Mouse (Mus musculus) embryonic stem cell, embryonic (primary cell): ENCODE measurements around the gene Fmc1.

Source experiments
- CTCF ChIA-PET, 4 experiments: fragments of 300-600 bp in 2 of 4; fragments of 350-600 bp in 2 of 4; sonication (Branson Sonifier 250); formaldehyde crosslinking; loops; one replicate each; lab custom pipeline; 2022; ENCODE audit warnings: inconsistent platforms in 2 of 4; lab: Charles Lee
- POLR2A ChIA-PET, 4 experiments: fragments of 300-600 bp in 2 of 4; fragments of 350-600 bp in 2 of 4; sonication (Branson Sonifier 250); formaldehyde crosslinking; loops; one replicate each; lab custom pipeline; 2022; ENCODE audit warnings: antibody characterized with exemption in 4 of 4, inconsistent platforms in 1 of 4; lab: Charles Lee

Fmc1 gene

GRCm38 (mm10) chr6:38547707-38548106, 14.4 kb downstream of the Fmc1 start:
- CTCF ChIA-PET: interaction anchor here in 1 of 4 experiments (1.1 kb wide), 1 partner anchor 113 kb away, joined by 3 read pairs; no protein-coding TSS in a partner anchor
- POLR2A ChIA-PET: interaction anchor here in 3 of 4 experiments (0.6 to 9.0 kb wide), 7 partner anchors 8 to 63 kb away, joined by 3 to 188 read pairs (median 5); partner anchors contain the start of gene Fmc1 (in 2 of the 3)

GRCm38 (mm10) chr6:38548595-38548994, 15.3 kb downstream of the Fmc1 start:
- ChIA-PET POLR2A (interaction anchor here in 3 of 4 experiments (0.9 to 12.6 kb wide), 6 partner anchors 12 to 20 kb away, joined by 3 to 219 read pairs (median 128); partner anchors contain the start of gene Fmc1 (in 3 of the 3)), CTCF (interaction anchor here in 1 of 4 experiments (1.1 kb wide), 1 partner anchor 114 kb away, joined by 3 read pairs; no protein-coding TSS in a partner anchor)

GRCm38 (mm10) chr6:38549840-38550239, 16.5 kb downstream of the Fmc1 start:
- CTCF ChIA-PET: interaction anchor here in 3 of 4 experiments (0.6 to 2.3 kb wide), 4 partner anchors 15 to 113 kb away, joined by 3 to 11 read pairs (median 4); no protein-coding TSS in a partner anchor
- POLR2A ChIA-PET: interaction anchor here (0.7 to 12.6 kb wide), 35 partner anchors 8 to 787 kb away, joined by 3 to 219 read pairs (median 8); partner anchors contain the start of genes Fmc1 (in 4 of the 4), Ttc26 (in 3 of the 4) and Klrg2 (in 1 of the 4)

GRCm38 (mm10) chr6:38550250-38551061, 17.2 kb downstream of the Fmc1 start:
- CTCF ChIA-PET: interaction anchor here (0.5 to 2.3 kb wide), 12 partner anchors 15 to 699 kb away, joined by 3 to 11 read pairs (median 4); no protein-coding TSS in a partner anchor

GRCm38 (mm10) chr6:38551062-38551988, 18.0 kb downstream of the Fmc1 start, which contains the start of gene Luc7l2:
Gene Luc7l2, plus strand, starts transcription at chr6:38551334.
- CTCF ChIA-PET: interaction anchor here (0.5 to 2.3 kb wide), 12 partner anchors 16 to 1493 kb away, joined by 3 to 16 read pairs (median 6); no protein-coding TSS in a partner anchor
- POLR2A ChIA-PET: interaction anchor here (0.6 to 12.6 kb wide), 137 partner anchors 8 to 1399 kb away, joined by 3 to 219 read pairs (median 4); partner anchors contain the start of genes Fmc1 (in 4 of the 4), Ttc26 (in 3 of the 4), Ubn2 (in 3 of the 4) and Klrg2 (in 2 of the 4)

More at GRCm38 (mm10) chr6:38550250-38551061, 17.2 kb downstream of the Fmc1 start:
- POLR2A ChIA-PET: interaction anchor here (0.6 to 12.6 kb wide), 122 partner anchors 8 to 1398 kb away, joined by 3 to 219 read pairs (median 4); partner anchors contain the start of genes Fmc1 (in 4 of the 4), Ttc26 (in 3 of the 4), Ubn2 (in 3 of the 4) and Creb3l2 (in 1 of the 4)

- POLR2A ChIA-PET: interaction anchor here in 3 of 4 experiments (0.7 to 12.6 kb wide), 26 partner anchors 8 to 654 kb away, joined by 3 to 219 read pairs (median 8); partner anchors contain the start of genes Fmc1 (in 3 of the 3) and Ttc26 (in 1 of the 3)
- CTCF ChIA-PET: interaction anchor here in 1 of 4 experiments (1.4 kb wide), 1 partner anchor 17 kb away, joined by 7 read pairs; no protein-coding TSS in a partner anchor
These were observed 18.8 kb downstream of the Fmc1 start for GRCm38 (mm10) chr6:38551989-38552635.

GRCm38 (mm10) chr6:38552636-38553000, 19.3 kb downstream of the Fmc1 start:
- ChIA-PET CTCF (no interaction called here), POLR2A (interaction anchor here in 3 of 4 experiments (0.6 to 12.6 kb wide), 15 partner anchors 9 to 885 kb away, joined by 3 to 219 read pairs (median 8); partner anchors contain the start of genes Fmc1 (in 2 of the 3) and Klrg2 (in 1 of the 3))

GRCm38 (mm10) chr6:38576096-38576495, 42.8 kb downstream of the Fmc1 start:
- ChIA-PET CTCF (no interaction called here), POLR2A (interaction anchor here (0.6 to 3.0 kb wide), 10 partner anchors 8 to 63 kb away, joined by 3 to 20 read pairs (median 4); no protein-coding TSS in a partner anchor)

GRCm38 (mm10) chr6:38580112-38580857, 47.0 kb downstream of the Fmc1 start:
- ChIA-PET POLR2A (interaction anchor here in 2 of 4 experiments (1.1 to 1.7 kb wide), 7 partner anchors 11 to 24 kb away, joined by 3 to 5 read pairs (median 4); no protein-coding TSS in a partner anchor), CTCF (no interaction called here)

GRCm38 (mm10) chr6:38581711-38582110, 48.4 kb downstream of the Fmc1 start:
- CTCF ChIA-PET: no interaction called here
- POLR2A ChIA-PET: interaction anchor here in 3 of 4 experiments (0.7 to 2.4 kb wide), 13 partner anchors 9 to 227 kb away, joined by 3 to 11 read pairs (median 4); partner anchors contain the start of gene Luc7l2 (in 1 of the 3)
